Mouse (Mus musculus): Measurements from ENCODE around the gene Bex1. TPM values are rescaled to one million over a fixed set of nuclear protein-coding genes. Genes with fewer than 3 reads are reported as not detected.

Bex1 gene
- total RNA-seq, 2 experiments from 2014 or later, result 145 to 157 TPM

- peak; percentile 74 for DNase-seq
These were observed 43.9 kb downstream of the Bex1 start for GRCm38 (mm10) chrX:136171189-136172117.

GRCm38 (mm10) chrX:136170625-136171024, 44.7 kb downstream of the Bex1 start:
- no peak for DNase-seq

Small RNA genes within 50 kb of the gene (microRNA-seq; reads per million reads assigned to microRNA genes)
- 0 reads per million in 2 experiments for gene Mir6383

Other genes starting within 250 kb of the Bex1 start
- 10 to 100 TPM; 13.0 to 17.1 TPM for gene Arxes2, start 221.7 kb downstream of the Bex1 start, total RNA-seq (2021)
- 1 to 10 TPM; 4.2 to 5.2 TPM for gene Arxes1, start 182.1 kb downstream of the Bex1 start, total RNA-seq (2021)
- gene Bex2, start 147.3 kb downstream of the Bex1 start, total RNA-seq (2021), result 1 to 10 TPM; 1.9 to 9.6 TPM
- gene Nxf3, start 130.3 kb downstream of the Bex1 start, total RNA-seq (2021), result not detected
- 10 to 100 TPM; 47.1 to 56.8 TPM for gene Bex4, start 76.5 kb downstream of the Bex1 start, total RNA-seq (2021)
- gene Tceal8, start 43.2 kb downstream of the Bex1 start, total RNA-seq (2021), result 100 to 1,000 TPM; 103 to 119 TPM
- gene Tceal5, start 11.6 kb downstream of the Bex1 start, total RNA-seq (2021), result 10 to 100 TPM; 18.0 to 23.2 TPM
- 10 to 100 TPM; 24.0 to 86.2 TPM for gene Tceal7, start 734 bp downstream of the Bex1 start, total RNA-seq (2021)
- gene Tceal9, start 29.6 kb upstream of the Bex1 start, total RNA-seq (2021), result 100 to 1,000 TPM; 210 to 224 TPM
- 100 to 1,000 TPM; 191 to 204 TPM for gene Bex3, start 54.7 kb upstream of the Bex1 start, total RNA-seq (2021)